Mouse (Mus musculus) kidney, postnatal 4 days (tissue): ENCODE measurements around the gene Cenpu.

Experiments used
- DNase-seq, 2 experiments: peaks; one replicate each; pipeline ENCODE4 v3.0.0; 2021; ENCODE audit warnings: mixed read lengths in 2 of 2

Cenpu gene

GRCm38 (mm10) chr8:46600959-46601707 is 49.3 kb downstream of the Cenpu start:
- DNase-seq, result peak; percentile 10 to 27

- no peak for DNase-seq
Observed at GRCm38 (mm10) chr8:46603587-46603986, 51.8 kb downstream of the Cenpu start.

GRCm38 (mm10) chr8:46606930-46607329 is 55.1 kb downstream of the Cenpu start:
- no peak for DNase-seq

DNA sequence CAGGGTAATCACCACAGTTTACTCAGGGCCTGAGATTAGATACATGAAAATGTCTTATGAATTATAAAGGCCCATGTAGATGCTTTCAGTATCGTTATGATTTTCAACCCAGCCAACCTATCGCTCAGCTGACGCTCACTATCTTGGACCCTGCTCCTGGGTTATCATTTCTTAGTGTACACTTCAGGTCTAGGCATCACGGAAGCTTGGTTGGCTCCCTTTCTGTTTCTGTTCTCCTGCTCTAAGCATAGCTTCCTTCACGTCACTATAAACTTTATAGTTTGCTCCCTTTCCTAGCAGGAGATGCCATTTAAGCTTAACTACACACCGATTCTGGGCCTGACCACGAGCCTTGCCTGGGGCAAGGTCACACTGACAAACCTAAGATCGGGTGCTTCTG is 59.7 kb downstream of the Cenpu start:
- DNase-seq, result no peak

GRCm38 (mm10) chr8:46612913-46613312 is 61.1 kb downstream of the Cenpu start:
- DNase-seq, result peak in 1 of 2 experiments; percentile 9

DNA sequence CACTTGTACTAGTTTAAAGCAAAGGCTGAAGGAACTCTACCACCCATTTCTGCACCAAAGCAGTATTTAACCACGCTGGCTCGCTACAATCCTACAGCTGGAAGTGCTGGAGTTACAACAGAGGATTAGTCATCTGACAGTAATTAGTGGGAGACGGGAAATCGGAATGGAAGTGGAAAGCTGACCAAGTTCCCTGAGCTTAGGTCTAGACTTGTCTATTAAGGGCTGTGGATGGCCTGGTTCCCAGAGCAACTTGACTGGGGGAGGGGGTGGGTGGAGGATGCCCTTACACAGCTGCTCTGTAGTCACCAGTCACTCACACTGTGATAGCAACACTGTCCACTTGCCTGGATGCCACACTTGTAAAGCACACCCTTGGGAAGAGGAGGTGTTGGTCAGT is 61.5 kb downstream of the Cenpu start:
- DNase-seq, result peak; percentile 7 to 28

DNA sequence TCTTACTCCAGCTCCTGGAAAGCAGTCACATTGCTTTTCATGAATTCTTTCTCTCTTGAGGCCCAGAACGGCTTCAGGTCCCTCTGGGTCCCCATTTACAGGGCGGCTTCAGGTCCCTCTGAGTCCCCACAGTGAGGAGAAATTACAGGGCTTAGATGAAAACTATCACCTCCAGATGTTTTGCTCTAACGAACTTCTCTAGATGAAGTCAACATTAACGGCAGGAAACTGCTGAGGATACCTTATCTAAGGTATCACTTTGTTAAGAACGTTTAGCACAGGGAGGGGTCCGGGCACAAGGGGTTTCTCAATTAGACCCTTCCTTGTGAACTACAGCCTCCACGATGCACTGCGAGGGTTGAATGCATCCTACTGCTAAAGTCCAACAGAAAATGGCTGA is 64.1 kb downstream of the Cenpu start:
- DNase-seq, result no peak

DNA sequence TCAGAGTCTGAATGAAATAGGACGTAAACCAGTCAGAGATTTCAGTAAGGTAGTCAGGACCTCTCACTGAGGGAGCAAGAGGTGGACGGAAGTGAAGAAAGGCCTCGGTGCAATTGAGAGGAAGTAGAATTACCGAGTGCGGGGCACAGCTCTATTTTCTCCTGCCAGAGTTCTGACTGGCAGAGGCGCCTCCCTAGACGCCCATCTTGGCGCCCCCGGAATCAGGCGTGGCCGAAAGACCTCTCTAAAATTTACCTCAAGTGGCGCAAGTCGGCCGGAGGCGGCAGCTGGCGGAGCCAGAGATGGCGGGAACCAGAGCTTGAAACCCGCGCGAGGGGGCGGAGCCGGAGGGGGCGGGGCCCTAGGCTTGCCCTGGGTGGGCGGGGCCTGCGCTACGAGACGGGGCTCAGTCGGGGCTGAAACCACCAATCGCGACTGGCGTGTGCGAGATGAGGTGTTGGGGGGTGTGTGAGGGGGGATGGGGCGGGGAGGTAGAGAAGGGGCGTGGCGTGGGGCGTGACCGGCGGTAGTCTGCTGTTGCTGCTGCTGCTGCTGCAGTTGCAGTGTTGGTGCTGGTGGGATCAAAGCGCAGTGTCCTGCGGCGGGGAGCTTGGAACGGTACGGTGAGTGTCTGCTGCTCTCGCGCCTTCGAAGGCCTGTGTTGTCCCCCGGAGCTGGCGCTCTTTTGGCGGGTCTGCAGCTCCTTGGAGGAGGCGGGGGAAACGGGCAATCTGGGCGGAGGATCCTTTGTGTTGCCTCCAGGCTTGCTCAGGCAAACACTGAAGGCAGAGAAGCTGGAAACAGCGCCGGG is 65.3 kb downstream of the Cenpu start, which contains the start of the genes Primpol and Casp3:
TSS of gene Primpol (minus strand) at position 334 of the 811 bp plus-strand sequence.
TSS of gene Casp3 (plus strand) at position 413 of the 811 bp plus-strand sequence.
- peak; percentile 99 for DNase-seq

DNA sequence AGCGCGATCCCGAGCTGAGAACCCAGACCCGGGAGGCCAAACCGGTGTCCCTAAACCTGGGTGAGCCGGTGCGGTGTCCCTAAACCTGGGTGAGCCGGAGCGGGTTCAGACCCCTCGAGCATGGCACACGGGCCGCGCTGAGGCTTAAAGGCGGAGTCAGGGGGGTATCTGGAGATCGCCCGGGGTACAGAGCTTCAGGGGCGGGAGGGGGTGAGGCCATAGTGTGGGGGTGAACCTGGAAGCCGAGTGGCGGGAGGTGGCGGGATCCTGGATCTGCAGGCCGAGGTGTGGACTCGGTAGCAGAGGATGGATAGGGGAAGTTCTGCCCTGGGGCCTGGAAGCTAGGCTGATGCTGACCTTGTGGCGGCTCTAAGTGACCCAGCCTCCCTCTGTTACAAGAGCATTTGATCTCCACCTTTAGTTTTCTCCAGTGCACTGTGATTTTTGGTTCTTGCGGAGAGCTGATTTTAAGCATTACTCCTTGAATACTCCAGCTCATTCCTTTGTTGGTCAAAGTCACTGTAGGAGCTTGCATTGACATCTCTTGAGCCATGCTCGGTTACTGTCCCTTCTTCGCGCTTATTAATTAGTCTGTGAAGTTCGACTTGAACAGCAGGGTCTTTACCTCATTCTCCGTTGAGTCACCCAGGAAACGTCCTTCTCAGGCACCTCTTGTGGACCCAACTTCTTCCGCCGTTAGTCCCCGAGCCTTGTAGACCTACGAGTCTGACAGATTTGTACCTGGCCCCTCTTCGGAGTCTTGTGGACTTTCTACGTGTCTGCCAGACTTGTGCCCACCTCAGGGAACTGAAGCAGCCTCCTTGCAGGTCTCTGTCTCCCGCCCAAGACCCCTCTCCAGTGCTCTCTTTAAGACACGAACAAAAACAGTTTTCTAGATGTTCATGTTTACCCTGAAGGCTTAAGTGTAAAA is 66.1 kb downstream of the Cenpu start:
- peak; percentile 8 to 22 for DNase-seq

- peak in 1 of 2 experiments; percentile 18 for DNase-seq
Observed at GRCm38 (mm10) chr8:46618639-46619320, 67.0 kb downstream of the Cenpu start.

DNA sequence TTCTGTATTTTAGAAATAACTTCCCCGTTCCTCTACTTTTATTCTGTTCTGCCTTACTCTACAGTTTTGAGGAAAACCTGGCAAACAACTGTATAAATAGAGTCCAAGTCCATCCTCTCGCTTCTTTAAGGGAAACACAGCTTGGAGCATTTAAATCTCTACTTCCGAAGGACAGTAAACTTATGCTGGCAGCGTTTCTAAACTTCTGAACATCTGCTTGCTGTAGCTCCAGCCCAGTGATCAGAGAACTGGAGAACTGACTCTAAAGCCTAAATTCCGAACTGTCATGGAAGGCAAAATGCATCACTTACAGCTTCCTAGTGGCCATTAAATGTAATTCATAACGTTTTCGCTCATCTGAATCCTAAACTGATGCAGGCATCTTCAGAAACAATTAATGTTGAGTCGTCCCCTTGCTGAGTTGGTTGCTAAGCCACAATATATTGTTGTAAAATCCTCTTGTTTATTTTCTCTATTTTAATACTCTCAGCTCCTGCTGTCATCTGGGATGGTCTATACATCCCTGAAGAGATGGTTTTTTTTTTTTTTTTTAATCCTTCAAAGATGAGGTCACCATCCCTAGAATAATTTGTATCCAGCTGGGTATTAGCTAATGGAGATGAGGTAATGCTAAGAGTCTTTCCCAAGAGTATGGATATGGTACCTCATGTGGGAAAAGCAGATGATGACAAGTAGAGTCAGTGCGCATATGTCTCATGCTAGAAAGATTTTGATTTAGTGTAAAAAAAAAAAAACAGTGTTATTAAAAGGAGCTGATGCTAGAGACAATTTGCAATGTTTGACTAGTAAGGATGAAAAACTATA is 70.8 kb downstream of the Cenpu start:
- DNase-seq, result no peak

DNA sequence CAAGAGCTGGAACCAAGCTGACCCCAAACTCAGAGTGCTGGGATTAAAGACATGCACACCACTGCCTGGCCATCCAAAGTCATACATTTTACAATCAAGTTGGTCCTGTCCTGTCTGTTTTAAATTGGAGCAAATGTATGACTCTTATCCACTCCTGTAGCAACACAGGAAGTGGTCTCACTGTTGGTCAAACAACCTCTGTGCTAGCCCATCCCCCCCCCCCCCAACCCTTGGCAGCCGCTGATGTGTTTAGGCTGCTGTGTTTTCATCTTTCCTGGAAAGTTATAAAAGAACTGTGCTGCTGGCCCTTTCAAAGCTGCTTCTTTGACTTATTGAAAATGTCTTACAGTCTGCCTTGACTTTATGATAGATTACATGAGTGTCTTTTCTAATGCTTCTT is 73.3 kb downstream of the Cenpu start:
- no peak for DNase-seq

GRCm38 (mm10) chr8:46626642-46627041 is 74.8 kb downstream of the Cenpu start:
- no peak for DNase-seq

- no peak for DNase-seq
Observed at GRCm38 (mm10) chr8:46627881-46628280, 76.1 kb downstream of the Cenpu start.

DNA sequence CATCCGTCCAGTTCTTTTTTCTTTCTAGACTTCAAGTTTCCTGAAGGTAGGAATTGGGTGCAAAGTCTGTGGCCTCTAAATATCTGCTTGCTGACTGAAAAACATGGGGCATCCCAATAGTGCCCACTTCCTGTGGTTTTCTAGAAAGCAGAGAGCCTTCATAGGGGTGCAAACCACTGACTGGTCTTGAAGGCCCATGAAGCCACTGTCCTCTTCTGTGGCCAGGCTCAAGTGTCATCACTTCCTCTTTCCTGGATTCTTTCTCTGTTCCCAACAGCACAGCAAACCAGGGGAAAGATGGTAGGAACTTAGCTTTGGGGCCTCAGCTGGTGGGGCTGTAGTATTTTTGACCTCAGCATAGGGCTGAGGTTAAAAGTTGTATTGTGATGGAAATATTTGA is 76.8 kb downstream of the Cenpu start:
- DNase-seq, result no peak
